Mouse (Mus musculus): ENCODE results near the gene Zfp583.

DNA sequence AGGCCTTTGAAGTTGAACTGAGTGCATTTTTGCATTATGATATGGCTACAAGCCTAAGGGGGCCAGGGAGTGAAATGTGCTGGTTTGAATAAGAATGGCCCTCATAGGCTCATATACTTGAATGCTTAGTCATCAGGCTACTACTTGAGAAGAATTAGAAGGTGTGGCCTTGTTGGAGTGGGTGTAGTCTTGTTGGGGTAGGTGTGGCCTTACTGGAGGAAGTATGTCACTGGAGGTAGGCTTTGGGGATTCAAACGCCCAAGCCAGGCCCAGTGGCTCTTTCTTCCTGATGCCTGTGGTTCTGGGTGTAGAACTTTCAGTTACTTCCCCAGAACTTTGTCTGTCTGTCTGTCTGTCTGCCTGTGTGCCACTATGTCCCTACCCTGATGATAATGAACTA is 33.7 kb upstream of the Zfp583 start:
- no peak for TF ChIP-seq CTCF (IDR thresholded peaks at IDR 0.05; ENCODE audit: low read depth)
- no peak for TF ChIP-seq EP300 (IDR thresholded peaks at IDR 0.05; ENCODE audit: low read depth)
